Mouse (Mus musculus) neural tube, embryonic 10.5 days (tissue): Measurements from ENCODE around the gene Olfr1512.
"Not testable (repeated sequence)": the region's sequence is repeated elsewhere in the genome, so short reads cannot be mapped to it uniquely, and the experiment has no call there.

ENCODE experiments used
- DNase-seq: peaks from one replicate; pipeline ENCODE4 v3.0.0-alpha.2; 2017; ENCODE audit warnings: low spot score; ENCODE audit errors: extremely low spot score

The Olfr1512 gene

GRCm38 (mm10) chr14:52379068-52379467, at the start of gene Olfr1512:
Olfr1512 (minus strand) TSS chr14:52379168.
- DNase-seq, result no peak

DNA sequence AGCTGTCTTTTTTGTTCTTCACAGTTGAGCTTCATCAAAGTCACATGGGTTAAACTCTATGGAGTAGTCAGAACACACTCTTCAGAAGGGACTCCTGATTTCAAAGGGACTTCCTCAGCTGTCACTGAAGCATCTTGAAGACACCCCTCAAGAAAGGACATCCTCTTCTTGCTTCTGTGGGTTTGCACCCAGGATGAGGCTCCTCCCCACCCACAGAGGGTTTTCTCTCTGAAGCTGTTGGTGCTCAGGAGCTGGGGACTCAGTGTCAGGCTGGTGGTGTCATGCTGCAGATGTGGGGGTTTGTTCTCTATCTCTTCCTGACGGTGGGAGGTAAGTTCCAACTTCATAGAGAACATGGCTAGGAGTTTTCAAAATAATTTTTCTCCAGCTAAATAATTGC, 48.7 kb upstream of the Olfr1512 start:
- no peak for DNase-seq

- DNase-seq, result no peak
Observed at GRCm38 (mm10) chr14:52414273-52414672, 35.3 kb upstream of the Olfr1512 start, which contains the start of gene Olfr1510. Olfr1510 (minus strand) TSS chr14:52414373.

GRCm38 (mm10) chr14:52410142-52410919, 31.4 kb upstream of the Olfr1512 start:
- not testable (repeated sequence) for DNase-seq

- DNase-seq, result no peak
Observed at GRCm38 (mm10) chr14:52397279-52397678, 18.3 kb upstream of the Olfr1512 start, which contains the start of gene Olfr1511. Olfr1511 (minus strand) TSS chr14:52397379.

- DNase-seq, result not testable (repeated sequence)
Observed at GRCm38 (mm10) chr14:52390084-52390848, 11.3 kb upstream of the Olfr1512 start.

DNA sequence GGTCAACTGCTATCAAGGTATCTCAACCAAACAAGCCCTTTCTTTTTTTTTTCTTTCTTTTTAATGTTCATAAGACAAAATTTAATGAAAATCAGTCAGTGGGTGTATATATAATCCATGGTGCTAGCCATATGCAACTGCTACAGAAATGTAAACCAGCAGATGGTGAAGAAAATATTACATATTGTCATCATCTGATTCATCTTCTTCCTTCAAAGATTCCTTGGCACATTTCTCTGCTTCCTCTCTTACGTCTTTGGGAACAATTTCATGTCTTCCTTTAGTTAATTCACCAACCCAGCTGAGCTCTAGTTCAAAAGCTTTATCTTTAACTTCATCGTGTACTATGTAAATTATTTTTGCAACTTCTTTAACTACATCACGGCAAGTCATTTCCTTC, 10.2 kb downstream of the Olfr1512 start:
- DNase-seq, result no peak

DNA sequence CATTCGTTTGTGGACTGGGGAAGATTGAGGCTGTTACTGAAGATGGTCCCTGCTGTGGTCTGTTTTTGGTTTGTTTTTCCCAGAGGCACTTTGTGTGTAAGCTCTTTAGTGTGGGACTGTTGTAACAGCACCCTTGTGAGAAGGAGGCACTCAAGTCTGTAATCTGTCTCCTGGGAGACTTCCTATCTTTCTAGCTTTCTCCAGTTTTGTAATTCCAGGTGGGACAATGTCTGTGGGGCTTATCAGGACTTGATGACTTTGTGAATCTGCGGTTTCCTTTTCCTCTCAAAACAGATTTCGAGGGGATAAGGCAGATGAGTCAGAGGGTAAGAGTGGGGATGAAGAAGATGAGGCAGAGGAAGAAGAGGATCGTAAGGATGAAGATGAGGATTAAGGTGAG, 22.7 kb downstream of the Olfr1512 start, which contains the start of gene Olfr1513:
Olfr1513 (minus strand) TSS at position 101 of the 400 bp plus-strand sequence.
- DNase-seq, result no peak

DNA sequence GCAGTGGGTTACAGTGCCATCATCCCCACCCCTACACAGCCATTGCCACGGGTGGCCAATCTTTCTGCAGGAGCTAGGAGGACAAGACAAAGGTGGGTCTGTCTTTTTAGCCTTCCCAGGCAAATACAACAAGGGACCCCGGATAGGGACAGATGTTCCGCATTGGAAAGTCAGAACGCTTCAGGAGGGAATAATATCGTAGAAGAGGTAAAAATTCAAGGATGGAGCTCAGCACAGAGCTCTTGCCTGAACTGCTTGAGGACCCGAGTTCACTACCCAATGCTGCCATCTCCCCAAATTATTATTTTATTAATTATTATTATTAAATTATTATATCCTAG, 39.5 kb downstream of the Olfr1512 start:
- no peak for DNase-seq

GRCm38 (mm10) chr14:52338751-52339511, 40.0 kb downstream of the Olfr1512 start:
- DNase-seq, result peak; percentile 57

GRCm38 (mm10) chr14:52332171-52332570, 46.8 kb downstream of the Olfr1512 start:
- DNase-seq, result no peak

GRCm38 (mm10) chr14:52331069-52331750, 47.8 kb downstream of the Olfr1512 start:
- no peak for DNase-seq

- peak; percentile 61 for DNase-seq
Observed at GRCm38 (mm10) chr14:52327910-52328812, 50.8 kb downstream of the Olfr1512 start, which contains the start of gene Sall2. Sall2 (minus strand) TSS chr14:52328762.

DNA sequence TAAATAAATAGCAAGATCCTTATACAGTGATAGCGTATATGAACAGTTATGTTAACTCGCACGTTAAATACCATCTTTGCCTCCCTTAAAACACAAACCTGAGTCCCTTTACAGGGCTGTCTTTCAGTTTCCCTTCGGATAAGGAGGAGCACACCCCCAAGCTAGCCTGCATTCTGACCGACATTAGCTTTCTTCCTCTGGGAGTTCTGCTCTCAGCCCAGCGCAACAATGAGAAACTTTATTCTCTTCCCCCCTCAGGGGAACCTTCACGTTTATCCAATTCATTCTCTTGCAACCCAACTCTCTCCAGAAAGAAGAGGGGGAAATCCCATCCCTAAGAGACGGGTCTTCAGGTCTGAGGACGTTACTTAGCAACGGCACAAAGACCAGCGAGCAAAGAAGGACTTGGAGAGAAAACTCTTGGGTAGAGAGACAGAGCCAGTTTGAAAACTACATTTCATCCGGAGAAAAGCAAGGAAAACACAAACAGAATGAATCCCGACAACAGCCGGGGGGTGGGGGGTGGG, 51.5 kb downstream of the Olfr1512 start:
- peak; percentile 50 for DNase-seq

- DNase-seq, result no peak
Observed at GRCm38 (mm10) chr14:52325890-52326289, 53.1 kb downstream of the Olfr1512 start.
